In the genomic region with DNA sequence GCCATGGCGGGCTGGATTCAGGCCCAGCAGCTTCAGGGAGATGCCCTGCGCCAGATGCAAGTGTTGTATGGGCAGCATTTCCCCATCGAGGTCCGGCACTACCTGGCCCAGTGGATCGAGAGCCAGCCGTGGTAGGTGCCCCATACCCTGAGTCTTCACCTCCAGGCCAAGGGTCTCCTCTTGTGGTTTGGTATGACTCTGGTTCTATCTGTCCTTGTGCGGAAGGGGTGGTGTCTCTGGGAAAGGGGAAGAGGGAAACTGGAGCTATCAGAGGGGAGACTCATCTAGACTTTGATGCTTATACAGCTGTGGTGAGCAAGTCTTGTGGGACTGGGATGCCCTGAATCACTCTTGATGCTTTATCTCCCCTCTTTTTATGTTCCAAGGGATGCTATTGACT, we compare ENCODE assay signal across 11 mouse cellular contexts. TPM values are rescaled to one million over a fixed set of nuclear protein-coding genes. Genes with fewer than 3 reads are reported as not detected.
DNase-seq lines count a peak whose midpoint lies in the region; ATAC-seq and TF ChIP-seq lines count a peak whose summit lies in the region.
"Had no signal": no experiment of that assay in that cellular context is flagged by ENCODE, and none has a peak within 500 bp of the region (broad histone marks: within the 10 kb centered on the region; RNA-seq: fewer than 3 reads in every experiment).

No protein-coding gene starts in this region.

- WGBS in heart, postnatal 0 days = 89% methylated on average over 7 of the region's 7 CpGs

- peaks cover 11% of the 10 kb centered on the region for H3K36me3 ChIP-seq in heart, postnatal 0 days (replicated peaks; ENCODE audit: control insufficient read depth, insufficient read depth, low read length)
- H3K36me3 ChIP-seq in MEL (ENCODE audit: control insufficient read depth in 1 of 2, insufficient read depth in 2 of 2, low read length in 2 of 2) = peaks cover 4 to 22% of the 10 kb centered on the region in 2 experiments

- TF ChIP-seq EP300 in heart, postnatal 0 days (IDR thresholded peaks at IDR 0.05; ENCODE audit: low read depth) = no peak
- TF ChIP-seq EP300 in MEL (IDR thresholded peaks at IDR 0.05; ENCODE audit: low read depth in 1 of 2, low read length in 2 of 2) = peak; percentile 59 to 60

- TF ChIP-seq CTCF in heart, postnatal 0 days (IDR thresholded peaks at IDR 0.05; ENCODE audit: low read depth) = no peak
- no peak for TF ChIP-seq CTCF in MEL (IDR thresholded peaks at IDR 0.05 in 2 of 3, conservative IDR thresholded peaks at IDR 0.05 in 1 of 3; ENCODE audit: control insufficient read depth in 1 of 3, insufficient read depth in 1 of 3, low read depth in 2 of 3, low read length in 3 of 3, poor library complexity in 1 of 3, severe bottlenecking in 1 of 3)

- no peak for ATAC-seq in heart, postnatal 0 days (ENCODE audit: insufficient read depth, low read depth)
- ATAC-seq in monocyte, adult 5-6 weeks (replicated peaks; ENCODE audit: insufficient number of reproducible peaks, low FRiP score, low TSS enrichment, poor library complexity, severe bottlenecking) = 0 out of 2 replicates have a peak, but pooled peaks have one; percentile 6

- H3K27me3 ChIP-seq in heart, postnatal 0 days (ENCODE audit: control insufficient read depth, insufficient read depth, low read length) = peaks cover 3% of the 10 kb centered on the region; the same call in 1 of the 2 replicates
- H3K27me3 ChIP-seq in MEL (ENCODE audit: control insufficient read depth in 1 of 2, insufficient read depth in 2 of 2, low read length in 2 of 2) = no peaks in the 10 kb centered on the region

- no peak for DNase-seq in heart, postnatal 0 days (ENCODE audit: low spot score)
- no peak for DNase-seq in heart, adult 8-10 months (ENCODE audit: low spot score)
- peak; percentile 88 for DNase-seq in MEL (ENCODE audit: low read depth, low spot score)
- peak; percentile 54 for DNase-seq in induced T-regulatory cell, adult 2 months (ENCODE audit: low read depth)
- DNase-seq in cerebellum, postnatal 36 days = no peak
- no peak for DNase-seq in thymus, adult 18-20 months
- DNase-seq in yolk sac, embryonic 10.5 days (ENCODE audit: low spot score) = no peak
- DNase-seq: gastrocnemius, postnatal 14 days; kidney, adult 18-20 months had no signal

- H3K9ac ChIP-seq in heart, postnatal 0 days (replicated peaks; ENCODE audit: low read depth, low read length) = no peak overlapping the region; the same call in 1 of the 2 replicates
- peak overlapping the region; percentile 76 for H3K9ac ChIP-seq in MEL (ENCODE audit: control insufficient read depth, low read depth, low read length, poor library complexity, severe bottlenecking)

- no peak overlapping the region for H3K4me3 ChIP-seq in heart, postnatal 0 days (ENCODE audit: low read depth, low read length)
- H3K4me3 ChIP-seq in MEL (ENCODE audit: control insufficient read depth in 1 of 2, insufficient read depth in 1 of 2, low read depth in 2 of 2, low read length in 2 of 2) = peak overlapping the region; percentile 69 to 83

- TF ChIP-seq POLR2A in MEL (IDR thresholded peaks at IDR 0.05; ENCODE audit: control insufficient read depth in 1 of 2, insufficient read depth in 1 of 2, low read depth in 1 of 2, low read length in 2 of 2, poor library complexity in 1 of 2) = peak in 1 of 2 experiments; percentile 57; a peak in 1 of 4 replicates

- no peak overlapping the region for H3K27ac ChIP-seq in heart, postnatal 0 days (ENCODE audit: low read depth)
- peak overlapping the region; percentile 73 for H3K27ac ChIP-seq in MEL (ENCODE audit: control insufficient read depth, low read depth, low read length)
- H3K27ac ChIP-seq: left cerebral cortex, adult 2 months had no signal

- TF ChIP-seq RAD21 in MEL (IDR thresholded peaks at IDR 0.05; ENCODE audit: low read depth, low read length) = no peak

- peaks cover 11% of the 10 kb centered on the region for H3K4me1 ChIP-seq in heart, postnatal 0 days (ENCODE audit: control insufficient read depth, insufficient read depth)
- peaks cover 9 to 35% of the 10 kb centered on the region in 2 experiments for H3K4me1 ChIP-seq in MEL (ENCODE audit: control insufficient read depth in 1 of 2, insufficient read depth in 2 of 2, low read length in 2 of 2)

- peak overlapping the region; percentile 65 for H3K4me2 ChIP-seq in heart, postnatal 0 days (ENCODE audit: low read depth, low read length)

- H3K9me3 ChIP-seq in heart, postnatal 0 days (replicated peaks; ENCODE audit: control insufficient read depth, low read length) = no peaks in the 10 kb centered on the region
- no peaks in the 10 kb centered on the region for H3K9me3 ChIP-seq in MEL (replicated peaks; ENCODE audit: insufficient read depth, low read length)

- H3K79me2 ChIP-seq in MEL (ENCODE audit: control insufficient read depth, insufficient read depth, low read length, poor library complexity) = peaks cover 15% of the 10 kb centered on the region

TF ChIP-seq in MEL, 35 proteins besides CTCF, POLR2A, EP300 and RAD21:
- TF ChIP-seq TCF12 (IDR thresholded peaks at IDR 0.05; ENCODE audit: low read depth, low read length) = peak; percentile 20
- no peak for TF ChIP-seq ZNF384 (IDR thresholded peaks at IDR 0.05; ENCODE audit: low read depth, low read length)
- TF ChIP-seq MXI1 (IDR thresholded peaks at IDR 0.05; ENCODE audit: low read depth, low read length) = no peak; the same call in 1 of the 2 replicates
- TF ChIP-seq MAZ (IDR thresholded peaks at IDR 0.05; ENCODE audit: low read depth, low read length) = 0 out of 2 replicates have a peak, but pooled peaks have one; percentile 29
- no peak for TF ChIP-seq KAT2A (conservative IDR thresholded peaks at IDR 0.05; ENCODE audit: low read depth, low read length)
- no peak for TF ChIP-seq USF1 (IDR thresholded peaks at IDR 0.05; ENCODE audit: low read depth, low read length)
- TF ChIP-seq SMC3 (IDR thresholded peaks at IDR 0.05; ENCODE audit: low read depth, low read length) = no peak
- 0 out of 2 replicates have a peak, but pooled peaks have one; percentile 45 for TF ChIP-seq MYC (IDR thresholded peaks at IDR 0.05; ENCODE audit: low read depth, low read length)
- TF ChIP-seq SIN3A (IDR thresholded peaks at IDR 0.05; ENCODE audit: low read length) = peak; percentile 59; the same call in 1 of the 2 replicates
- TF ChIP-seq E2F4 (IDR thresholded peaks at IDR 0.05; ENCODE audit: borderline replicate concordance, low read depth, low read length) = no peak
- peak; percentile 57; the same call in 1 of the 2 replicates for TF ChIP-seq ETS1 (IDR thresholded peaks at IDR 0.05; ENCODE audit: low read depth, low read length)
- TF ChIP-seq MEF2A (IDR thresholded peaks at IDR 0.05; ENCODE audit: extremely low read depth, insufficient replicate concordance, low read depth, low read length, poor library complexity, severe bottlenecking) = no peak
- TF ChIP-seq NELFE (IDR thresholded peaks at IDR 0.05; ENCODE audit: low read depth, low read length) = no peak
- peak; percentile 87 for TF ChIP-seq CHD1 (IDR thresholded peaks at IDR 0.05; ENCODE audit: low read depth, low read length)
- TF ChIP-seq TBP (IDR thresholded peaks at IDR 0.05; ENCODE audit: low read depth, low read length) = peak; percentile 65; the same call in 1 of the 2 replicates
- peak; percentile 56 for TF ChIP-seq TAL1 (IDR thresholded peaks at IDR 0.05; ENCODE audit: low read length)
- TF ChIP-seq RCOR1 (IDR thresholded peaks at IDR 0.05; ENCODE audit: low read depth, low read length) = peak; percentile 4; the same call in 1 of the 2 replicates
- no peak for TF ChIP-seq MYB (IDR thresholded peaks at IDR 0.05; ENCODE audit: low read depth, low read length)
TF ChIP-seq in MEL: peak in this region for 9.

RNA-seq across cellular contexts. Expression of a gene that starts 2.2 kb away (rescaled TPM):
- total RNA-seq in heart, postnatal 0 days (2014; rRNA removed; ENCODE audit: low replicate concordance) = 12.6 and 21.3 TPM in 2 replicates
- 9.6 and 11.7 TPM in 2 replicates for polyA plus RNA-seq in heart, postnatal 0 days (2015; fragmentation: Nextera tagmentation; extraction: Ambion mirVana)
- total RNA-seq in heart, adult 8-10 months (2022) = 10 to 100 TPM; 16.5 to 26.5 (median 21.6) TPM
- 54.2 and 59.0 TPM in 2 replicates for total RNA-seq in MEL (2012; rRNA removed)
- polyA plus RNA-seq in MEL (2012; ENCODE audit: insufficient read depth in 1 of 2, insufficient read length in 2 of 2, low read depth in 1 of 2, low replicate concordance in 2 of 2, missing spikeins in 1 of 2) = 10 to 100 TPM in 1 of 2 experiments, not detected in 1; 86.8 TPM
- 20.0 to 28.0 TPM (median 25.1 TPM) in 3 replicates for total RNA-seq in monocyte, adult 5-6 weeks (2017)

RNA-seq across cellular contexts. Expression of a gene that starts 10.8 kb away (rescaled TPM):
- 29.2 and 48.2 TPM in 2 replicates for total RNA-seq in heart, postnatal 0 days (2014; rRNA removed; ENCODE audit: low replicate concordance)
- 22.5 and 23.3 TPM in 2 replicates for polyA plus RNA-seq in heart, postnatal 0 days (2015; fragmentation: Nextera tagmentation; extraction: Ambion mirVana)
- 10 to 100 TPM; 57.2 to 64.8 (median 62.7) TPM for total RNA-seq in heart, adult 8-10 months (2022)
- total RNA-seq in MEL (2012; rRNA removed) = 28.7 and 29.3 TPM in 2 replicates
- 10 to 100 TPM; 32.3 to 37.0 TPM for polyA plus RNA-seq in MEL (2012; ENCODE audit: insufficient read depth in 1 of 2, insufficient read length in 2 of 2, low read depth in 1 of 2, low replicate concordance in 2 of 2, missing spikeins in 1 of 2)
- total RNA-seq in monocyte, adult 5-6 weeks (2017) = 71.6 to 86.1 TPM (median 75.5 TPM) in 3 replicates

Comparison
In these comparisons a context has a peak if more than half of its experiments do, and no peak if none do; other contexts are left out.
1. DNase-seq: peak in MEL (single experiment) and induced T-regulatory cell, adult 2 months (single experiment); none in heart, postnatal 0 days (single experiment), heart, adult 8-10 months (single experiment), cerebellum, postnatal 36 days (0 of 2), thymus, adult 18-20 months (0 of 2) and yolk sac, embryonic 10.5 days (single experiment).